Mouse (Mus musculus) liver, embryonic 14.5 days (tissue): Measurements from ENCODE around the gene Oas1a. TPM values are rescaled to one million over a fixed set of nuclear protein-coding genes. Genes with fewer than 3 reads are reported as not detected.
"Not testable (repeated sequence)": the region's sequence is repeated elsewhere in the genome, so short reads cannot be mapped to it uniquely, and the experiment has no call there.

Source experiments
- ATAC-seq: fragments of 200-750 bp; cut with Nextera tagmentation; 2 replicates; pipeline ENCODE4 v1.8.0; 2017; ENCODE audit warnings: moderate number of reproducible peaks, mild to moderate bottlenecking, moderate library complexity; ENCODE audit not compliant: insufficient read depth
- DNase-seq, 3 experiments: peaks; one replicate each; pipeline ENCODE4 v3.0.0-alpha.2; 2012 to 2013; ENCODE audit warnings: low read depth in 3 of 3, low spot score in 3 of 3
- H3K27ac ChIP-seq: fragments of 300-500 bp; sonication (generic); 2 replicates; pipeline ENCODE4 v1.5.1; 2014; ENCODE audit warnings: moderate library complexity, mild to moderate bottlenecking, control low read depth, inconsistent platforms
- H3K27me3 ChIP-seq: fragments of 300-500 bp; sonication (generic); 2 replicates; pipeline ENCODE4 v1.6.1; 2014; ENCODE audit warnings: mild to moderate bottlenecking, low read length, moderate library complexity; ENCODE audit not compliant: control insufficient read depth, insufficient read depth
- H3K36me3 ChIP-seq: fragments of 300-500 bp; sonication (generic); replicated peaks from 2 replicates; pipeline ENCODE4 v1.6.1; 2014; ENCODE audit warnings: low read depth; ENCODE audit not compliant: control insufficient read depth, insufficient read depth
- H3K4me1 ChIP-seq, 2 experiments: fragments of 200-500 bp in 1 of 2; fragments of 300-500 bp in 1 of 2; sonication (generic) in 1 of 2; replicated peaks; 2 replicates each; pipeline ENCODE4 v1.6.1; 2012 to 2014; ENCODE audit warnings: antibody characterized with exemption in 1 of 2, inconsistent platforms in 1 of 2, low read length in 1 of 2; ENCODE audit not compliant: control insufficient read depth in 2 of 2, insufficient read depth in 2 of 2
- H3K4me2 ChIP-seq: fragments of 300-500 bp; sonication (generic); 2 replicates; pipeline ENCODE4 v1.6.1; 2014; ENCODE audit warnings: low read depth, mild to moderate bottlenecking, control low read depth, moderate library complexity
- H3K4me3 ChIP-seq, 2 experiments: fragments of 200-500 bp in 1 of 2; fragments of 300-500 bp in 1 of 2; sonication (generic) in 1 of 2; 2 replicates each; pipeline ENCODE4 v1.5.1; 2012 to 2014; ENCODE audit warnings: low read depth in 2 of 2, low read length in 2 of 2, mild to moderate bottlenecking in 2 of 2, control low read depth in 1 of 2, inconsistent platforms in 1 of 2, moderate library complexity in 1 of 2; ENCODE audit not compliant: insufficient read depth in 1 of 2
- H3K9ac ChIP-seq: fragments of 300-500 bp; sonication (generic); replicated peaks from 2 replicates; pipeline ENCODE4 v1.6.1; 2014; ENCODE audit warnings: mild to moderate bottlenecking, control low read depth, moderate library complexity
- H3K9me3 ChIP-seq: fragments of 300-500 bp; sonication (generic); 2 replicates; pipeline ENCODE4 v1.6.1; 2016; ENCODE audit warnings: low read length, mixed read lengths; ENCODE audit not compliant: control insufficient read depth
- CTCF ChIP-seq: IDR thresholded peaks from 2 replicates; pipeline ENCODE4 v1.5.1; 2016; ENCODE audit warnings: antibody characterized with exemption, low read depth, control low read depth
- EP300 ChIP-seq: IDR thresholded peaks from 2 replicates; pipeline ENCODE4 v1.6.1; 2016; ENCODE audit warnings: antibody characterized with exemption, low read depth
- WGBS: fragments of 180-500 bp; shearing (Covaris S2); extraction: QIAGEN DNeasy Blood & Tissue Kit; methylation state at CpG from one replicate; pipeline ENCODE4 v1.1.7; 2014; ENCODE audit not compliant: insufficient replicate concordance; 5-methylcytosine and 5-hydroxymethylcytosine counted together
- polyA plus RNA-seq, 2 experiments: library from polyadenylated mRNA; depleted of rRNA in 1 of 2; stranded (reverse) in 1 of 2; unstranded in 1 of 2; fragments of >200 nt; fragmentation: Nextera tagmentation in 1 of 2; extraction: Ambion mirVana in 1 of 2; gene quantifications; 2 replicates each; pipeline versions ENCODE4 v1.2.1 to v1.2.3; 2012 to 2014

Oas1a gene
- polyA plus RNA-seq, 2 experiments: 1.7 to 2.4 TPM

DNA sequence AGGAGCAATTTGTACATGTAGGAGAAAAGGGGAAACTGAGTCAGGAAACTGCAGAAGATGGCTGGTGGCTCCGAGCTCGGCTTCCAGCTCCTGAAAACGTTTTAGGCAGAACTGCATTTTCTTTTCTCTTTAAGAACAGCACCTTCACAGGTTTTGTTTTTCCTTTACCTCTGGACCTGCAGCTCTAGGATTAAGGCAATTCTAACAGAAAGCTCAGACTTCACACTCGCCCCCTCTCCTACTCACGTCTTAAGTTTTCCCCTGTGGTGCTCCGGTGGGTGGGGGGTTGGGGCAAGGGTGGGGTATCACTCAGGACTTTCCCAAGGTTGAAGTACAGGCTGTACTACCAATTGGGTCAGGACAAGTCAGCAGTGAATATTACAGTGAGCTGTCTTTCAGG, 19.5 kb downstream of the Oas1a start:
- no peak for TF ChIP-seq CTCF
- TF ChIP-seq EP300: no peak
- WGBS: 32% methylated on average over 6 of the region's 6 CpGs
- Histone ChIP-seq H3K4me1 (no peaks in the 10 kb centered on the region), H3K27me3 (no peaks in the 10 kb centered on the region), H3K36me3 (no peaks in the 10 kb centered on the region), H3K4me3 (no peak overlapping the region), H3K4me2 (no peak overlapping the region), H3K9ac (no peak overlapping the region), H3K9me3 (no peaks in the 10 kb centered on the region), H3K27ac (no peak overlapping the region)
- DNase-seq: no peak
- no peak for ATAC-seq

- DNase-seq, H3K9ac ChIP-seq, H3K4me2 ChIP-seq, H3K27ac ChIP-seq, H3K9me3 ChIP-seq, H3K36me3 ChIP-seq, H3K27me3 ChIP-seq, ATAC-seq, H3K4me1 ChIP-seq, H3K4me3 ChIP-seq: not testable (repeated sequence)
- WGBS: 13% methylated on average over 5 of the region's 9 CpGs
These were observed 19.9 kb downstream of the Oas1a start, which contains the start of gene Oas1g for GRCm38 (mm10) chr5:120887413-120887812. Oas1g (minus strand) TSS chr5:120887613.

DNA sequence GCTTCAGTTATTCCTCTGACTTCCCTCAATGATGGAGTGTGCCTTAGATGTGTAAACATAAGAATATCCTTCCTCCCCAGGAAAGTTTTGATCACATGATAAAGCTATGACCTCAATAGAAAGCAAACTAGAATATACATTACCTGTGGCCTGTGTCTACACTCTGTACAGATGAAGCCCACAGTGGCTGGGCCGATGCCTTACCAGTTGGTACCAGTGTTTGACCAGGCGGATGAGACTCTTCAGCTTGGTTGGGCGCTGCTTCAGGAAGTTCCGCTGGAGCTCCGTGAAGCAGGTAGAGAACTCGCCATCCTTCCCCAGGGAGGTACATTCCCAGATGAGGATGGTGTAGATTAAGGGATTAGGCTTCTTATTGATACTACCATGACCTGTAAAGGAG, 25.6 kb downstream of the Oas1a start:
- H3K4me2 ChIP-seq, H3K27ac ChIP-seq, H3K9ac ChIP-seq, H3K27me3 ChIP-seq, H3K4me3 ChIP-seq, H3K9me3 ChIP-seq, ATAC-seq, H3K36me3 ChIP-seq, H3K4me1 ChIP-seq, DNase-seq: not testable (repeated sequence)
- WGBS: 66% methylated on average over 6 of the region's 6 CpGs

DNA sequence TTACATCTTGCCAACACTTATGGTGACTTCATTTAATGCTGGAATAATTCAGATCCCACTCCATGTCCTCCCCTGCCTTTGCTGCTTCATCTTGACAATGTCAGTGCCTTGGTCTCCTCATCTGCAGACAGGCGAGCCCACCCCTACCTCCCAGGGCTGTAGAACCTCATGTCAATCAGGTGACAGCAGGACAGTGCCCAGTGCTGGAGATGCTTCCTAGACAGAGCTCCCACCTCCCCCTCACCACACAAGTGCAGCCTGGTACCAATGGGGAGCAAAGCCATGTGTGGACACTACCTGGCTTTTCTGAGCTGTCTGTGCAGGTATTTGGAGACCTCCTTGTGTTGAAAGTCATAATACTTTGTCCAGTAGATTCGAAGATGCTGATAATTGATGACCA, 28.5 kb downstream of the Oas1a start:
- H3K4me2 ChIP-seq, H3K9ac ChIP-seq, H3K27ac ChIP-seq, DNase-seq, H3K36me3 ChIP-seq, ATAC-seq, H3K27me3 ChIP-seq, H3K9me3 ChIP-seq, H3K4me3 ChIP-seq, H3K4me1 ChIP-seq: not testable (repeated sequence)
- WGBS: 27% methylated on average over 2 of the region's 2 CpGs

DNA sequence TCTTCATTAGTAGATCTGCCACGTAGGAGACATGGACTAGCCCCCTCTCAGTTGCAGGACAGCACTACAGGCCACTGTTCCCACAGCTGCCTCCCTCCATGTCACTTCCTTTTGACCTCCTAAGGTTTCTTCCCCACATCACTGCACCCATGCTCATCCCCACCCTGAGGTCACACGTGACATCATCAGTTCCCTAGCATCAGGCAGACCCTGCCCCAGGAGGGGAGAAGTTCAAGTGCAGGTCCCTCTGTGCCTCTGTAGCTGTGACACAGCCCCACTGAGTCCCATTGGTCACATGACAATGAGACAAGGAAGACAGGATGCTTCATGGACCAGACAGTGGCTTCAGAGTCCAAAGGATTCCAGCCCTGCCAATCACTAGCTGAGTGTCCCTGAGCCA, 29.9 kb downstream of the Oas1a start:
- 43% methylated on average over 2 of the region's 2 CpGs for WGBS
- H3K4me2 ChIP-seq, H3K27ac ChIP-seq, H3K36me3 ChIP-seq, H3K4me1 ChIP-seq, DNase-seq, H3K9ac ChIP-seq, ATAC-seq, H3K9me3 ChIP-seq, H3K27me3 ChIP-seq, H3K4me3 ChIP-seq: not testable (repeated sequence)

GRCm38 (mm10) chr5:120876839-120877238, 30.5 kb downstream of the Oas1a start:
- H3K4me2 ChIP-seq, H3K9ac ChIP-seq, ATAC-seq, H3K27ac ChIP-seq, H3K4me1 ChIP-seq, H3K36me3 ChIP-seq, H3K9me3 ChIP-seq, DNase-seq, H3K27me3 ChIP-seq, H3K4me3 ChIP-seq: not testable (repeated sequence)
- 32% methylated on average over 2 of the region's 3 CpGs for WGBS
